Mouse (Mus musculus) liver, embryonic 13.5 days (tissue): ENCODE results near the gene Urb2. TPM values are rescaled to one million over a fixed set of nuclear protein-coding genes. Genes with fewer than 3 reads are reported as not detected.
"Not testable (repeated sequence)": the region's sequence is repeated elsewhere in the genome, so short reads cannot be mapped to it uniquely, and the experiment has no call there.

Experiments
- ATAC-seq: fragments of 200-750 bp; cut with Nextera tagmentation; 2 replicates; pipeline ENCODE4 v1.8.0; 2017; ENCODE audit warnings: low read depth, mild to moderate bottlenecking, moderate number of reproducible peaks, moderate library complexity
- DNase-seq: peaks from one replicate; pipeline ENCODE4 v3.0.0; 2022
- H3K27ac ChIP-seq: fragments of 300-500 bp; sonication (generic); 2 replicates; pipeline ENCODE4 v1.5.1; 2015; ENCODE audit warnings: moderate library complexity, mild to moderate bottlenecking, inconsistent platforms
- H3K27me3 ChIP-seq: fragments of 300-500 bp; sonication (generic); 2 replicates; pipeline ENCODE4 v1.6.1; 2015; ENCODE audit warnings: mild to moderate bottlenecking, inconsistent platforms
- H3K36me3 ChIP-seq: fragments of 300-500 bp; sonication (generic); 2 replicates; pipeline ENCODE4 v1.6.1; 2015; ENCODE audit warnings: mild to moderate bottlenecking, inconsistent platforms
- H3K4me1 ChIP-seq: fragments of 300-500 bp; sonication (generic); replicated peaks from 2 replicates; pipeline ENCODE4 v1.6.1; 2015; ENCODE audit warnings: inconsistent platforms
- H3K4me2 ChIP-seq: fragments of 300-500 bp; sonication (generic); 2 replicates; pipeline ENCODE4 v1.6.1; 2015; ENCODE audit warnings: inconsistent platforms, mild to moderate bottlenecking, moderate library complexity
- H3K4me3 ChIP-seq: fragments of 300-500 bp; sonication (generic); replicated peaks from 2 replicates; pipeline ENCODE4 v1.5.1; 2015; ENCODE audit warnings: mild to moderate bottlenecking, inconsistent platforms
- H3K9ac ChIP-seq: fragments of 300-500 bp; sonication (generic); 2 replicates; pipeline ENCODE4 v1.6.1; 2015; ENCODE audit warnings: mild to moderate bottlenecking, inconsistent platforms
- H3K9me3 ChIP-seq: fragments of 300-500 bp; sonication (generic); replicated peaks from 2 replicates; pipeline ENCODE4 v1.6.1; 2016; ENCODE audit warnings: inconsistent platforms
- WGBS: fragments of 180-500 bp; shearing (Covaris S2); methylation state at CpG from one replicate; pipeline ENCODE4 v1.1.7; 2015; ENCODE audit not compliant: insufficient replicate concordance; 5-methylcytosine and 5-hydroxymethylcytosine counted together
- polyA plus RNA-seq: library from polyadenylated mRNA; unstranded; fragments of >200 nt; fragmentation: Nextera tagmentation; extraction: Ambion mirVana; gene quantifications from 2 replicates; pipeline ENCODE4 v1.2.1, GENCODE M21; 2015

The Urb2 gene
- polyA plus RNA-seq, 1 experiment from 2014 or later = 2.5 TPM

- WGBS = 75% methylated on average over 3 of the region's 3 CpGs
- Histone ChIP-seq H3K9ac (no peak overlapping the region), H3K9me3 (no peaks in the 10 kb centered on the region), H3K4me2 (no peak overlapping the region), H3K4me3 (no peak overlapping the region), H3K27ac (no peak overlapping the region; the same call in 1 of the 2 replicates), H3K36me3 (peaks cover 13% of the 10 kb centered on the region), H3K27me3 (no peaks in the 10 kb centered on the region), H3K4me1 (peaks cover 91% of the 10 kb centered on the region)
- DNase-seq = no peak
- ATAC-seq = no peak
Observed at GRCm38 (mm10) chr8:124014751-124015150, 6.6 kb upstream of the Urb2 start.

- ATAC-seq (peak; percentile 77), DNase-seq (peak; percentile 64)
- H3K27ac ChIP-seq = peak overlapping the region; percentile 89
- 9% methylated on average over 13 of the region's 13 CpGs for WGBS
- peak overlapping the region; percentile 93 for H3K9ac ChIP-seq
- H3K9me3 ChIP-seq = no peaks in the 10 kb centered on the region
- peak overlapping the region; percentile 88 for H3K4me3 ChIP-seq
- H3K27me3 ChIP-seq = no peaks in the 10 kb centered on the region
- peaks cover 17% of the 10 kb centered on the region for H3K36me3 ChIP-seq
- H3K4me1 ChIP-seq = peaks cover 73% of the 10 kb centered on the region
- peak overlapping the region; percentile 89 for H3K4me2 ChIP-seq
Observed at GRCm38 (mm10) chr8:124019782-124020181, 1.5 kb upstream of the Urb2 start.

- Histone ChIP-seq H3K4me2 (peak overlapping the region; percentile 89), H3K27ac (peak overlapping the region; percentile 89), H3K9me3 (no peaks in the 10 kb centered on the region), H3K36me3 (peaks cover 25% of the 10 kb centered on the region), H3K9ac (peak overlapping the region; percentile 93), H3K27me3 (no peaks in the 10 kb centered on the region), H3K4me3 (peak overlapping the region; percentile 88), H3K4me1 (peaks cover 64% of the 10 kb centered on the region)
- ATAC-seq = peak; percentile 82
- DNase-seq = peak; percentile 46
- WGBS = 1% methylated on average over 75 of the region's 87 CpGs
Observed at GRCm38 (mm10) chr8:124020439-124021236, 670 bp upstream of the Urb2 start.

- not testable (repeated sequence) for H3K27ac ChIP-seq, DNase-seq, H3K9ac ChIP-seq, H3K27me3 ChIP-seq, H3K9me3 ChIP-seq, H3K4me3 ChIP-seq, H3K4me2 ChIP-seq, ATAC-seq
- 57% methylated on average over 2 of the region's 2 CpGs for WGBS
- Histone ChIP-seq H3K4me1 (peaks cover 18% of the 10 kb centered on the region), H3K36me3 (peaks cover 76% of the 10 kb centered on the region)
Observed at GRCm38 (mm10) chr8:124026265-124026664, 5.0 kb downstream of the Urb2 start.

GRCm38 (mm10) chr8:124027831-124028230 is 6.5 kb downstream of the Urb2 start:
- WGBS = 82% methylated on average over 6 of the region's 6 CpGs
- no peak overlapping the region for H3K4me3 ChIP-seq
- no peak overlapping the region for H3K27ac ChIP-seq
- ATAC-seq (no peak), DNase-seq (no peak)
- H3K27me3 ChIP-seq = no peaks in the 10 kb centered on the region
- H3K36me3 ChIP-seq = peaks cover 83% of the 10 kb centered on the region
- H3K9ac ChIP-seq = no peak overlapping the region
- H3K9me3 ChIP-seq = no peaks in the 10 kb centered on the region
- peaks cover 7% of the 10 kb centered on the region for H3K4me1 ChIP-seq
- no peak overlapping the region for H3K4me2 ChIP-seq

- Histone ChIP-seq H3K4me1 (no peaks in the 10 kb centered on the region), H3K9me3 (no peaks in the 10 kb centered on the region), H3K4me2 (no peak overlapping the region), H3K4me3 (no peak overlapping the region), H3K27ac (no peak overlapping the region), H3K9ac (no peak overlapping the region), H3K36me3 (peaks cover 88% of the 10 kb centered on the region), H3K27me3 (no peaks in the 10 kb centered on the region)
- ATAC-seq (no peak), DNase-seq (no peak)
- 58% methylated on average over 5 of the region's 5 CpGs for WGBS
Observed at GRCm38 (mm10) chr8:124033400-124033799, 12.1 kb downstream of the Urb2 start.

- Histone ChIP-seq H3K4me2 (no peak overlapping the region), H3K27ac (no peak overlapping the region), H3K9me3 (no peaks in the 10 kb centered on the region), H3K27me3 (no peaks in the 10 kb centered on the region), H3K4me1 (no peaks in the 10 kb centered on the region), H3K9ac (no peak overlapping the region), H3K4me3 (no peak overlapping the region), H3K36me3 (peaks cover 91% of the 10 kb centered on the region)
- WGBS = 87% methylated on average over 7 of the region's 7 CpGs
- ATAC-seq (no peak), DNase-seq (no peak)
Observed at GRCm38 (mm10) chr8:124038121-124038520, 16.8 kb downstream of the Urb2 start.

GRCm38 (mm10) chr8:124039351-124039750 is 18.0 kb downstream of the Urb2 start:
- no peak overlapping the region for H3K27ac ChIP-seq
- 75% methylated on average over 4 of the region's 4 CpGs for WGBS
- no peak overlapping the region for H3K9ac ChIP-seq
- no peak for ATAC-seq
- no peaks in the 10 kb centered on the region for H3K9me3 ChIP-seq
- no peak overlapping the region for H3K4me3 ChIP-seq
- H3K4me1 ChIP-seq = no peaks in the 10 kb centered on the region
- H3K4me2 ChIP-seq = no peak overlapping the region
- H3K27me3 ChIP-seq = no peaks in the 10 kb centered on the region
- no peak for DNase-seq
- peaks cover 92% of the 10 kb centered on the region for H3K36me3 ChIP-seq

- ATAC-seq (no peak), DNase-seq (no peak)
- Histone ChIP-seq H3K27me3 (no peaks in the 10 kb centered on the region), H3K9ac (no peak overlapping the region), H3K4me1 (no peaks in the 10 kb centered on the region), H3K9me3 (no peaks in the 10 kb centered on the region), H3K4me3 (no peak overlapping the region), H3K27ac (no peak overlapping the region), H3K36me3 (peaks cover 87% of the 10 kb centered on the region), H3K4me2 (no peak overlapping the region)
- 78% methylated on average over 1 of the region's 1 CpGs for WGBS
Observed at GRCm38 (mm10) chr8:124042201-124042600, 20.9 kb downstream of the Urb2 start.

- Histone ChIP-seq H3K4me2 (no peak overlapping the region), H3K27me3 (no peaks in the 10 kb centered on the region), H3K9ac (no peak overlapping the region), H3K27ac (no peak overlapping the region), H3K4me3 (no peak overlapping the region), H3K4me1 (no peaks in the 10 kb centered on the region), H3K36me3 (peaks cover 82% of the 10 kb centered on the region), H3K9me3 (no peaks in the 10 kb centered on the region)
- DNase-seq (no peak), ATAC-seq (no peak)
- 90% methylated on average over 5 of the region's 5 CpGs for WGBS
Observed at GRCm38 (mm10) chr8:124044421-124044820, 23.1 kb downstream of the Urb2 start.

- no peaks in the 10 kb centered on the region for H3K4me1 ChIP-seq
- H3K27me3 ChIP-seq = no peaks in the 10 kb centered on the region
- ATAC-seq (no peak), DNase-seq (no peak)
- H3K9ac ChIP-seq = no peak overlapping the region
- WGBS = 86% methylated on average over 12 of the region's 12 CpGs
- peaks cover 82% of the 10 kb centered on the region for H3K36me3 ChIP-seq
- H3K9me3 ChIP-seq = no peaks in the 10 kb centered on the region
- no peak overlapping the region for H3K4me3 ChIP-seq
- no peak overlapping the region for H3K4me2 ChIP-seq
- 0 out of 2 replicates have a peak overlapping the region, but pooled peaks have one; percentile 35 for H3K27ac ChIP-seq
Observed at GRCm38 (mm10) chr8:124044931-124045330, 23.6 kb downstream of the Urb2 start.

GRCm38 (mm10) chr8:124045856-124046255 is 24.5 kb downstream of the Urb2 start:
- ATAC-seq (peak; percentile 74), DNase-seq (peak; percentile 22)
- H3K36me3 ChIP-seq = peaks cover 82% of the 10 kb centered on the region
- no peak overlapping the region for H3K4me3 ChIP-seq
- H3K9ac ChIP-seq = no peak overlapping the region
- no peak overlapping the region for H3K4me2 ChIP-seq
- H3K27ac ChIP-seq = peak overlapping the region; percentile 35; the same call in 1 of the 2 replicates
- H3K9me3 ChIP-seq = no peaks in the 10 kb centered on the region
- H3K27me3 ChIP-seq = no peaks in the 10 kb centered on the region
- WGBS = 72% methylated on average over 8 of the region's 8 CpGs
- no peaks in the 10 kb centered on the region for H3K4me1 ChIP-seq
